Mouse (Mus musculus): ENCODE results near the gene Ptrh1. TPM values are rescaled to one million over a fixed set of nuclear protein-coding genes. Genes with fewer than 3 reads are reported as not detected.

Gene Ptrh1
- polyA plus RNA-seq, 1 experiment from 2014 or later: 9.0 TPM

- no peaks in the 10 kb centered on the region for H3K79me2 ChIP-seq (ENCODE audit: inconsistent target)
- no peak overlapping the region for H3K4me3 ChIP-seq (ENCODE audit: inconsistent target)
- over 99% methylated on average over 13 of the region's 13 CpGs for WGBS (ENCODE audit: missing documents)
- H3K36me3 ChIP-seq (ENCODE audit: inconsistent target): peaks cover 48% of the 10 kb centered on the region
- H3K27ac ChIP-seq: no peak overlapping the region
Measured at GRCm38 (mm10) chr2:32795748-32796418, 20.3 kb downstream of the Ptrh1 start.

DNA sequence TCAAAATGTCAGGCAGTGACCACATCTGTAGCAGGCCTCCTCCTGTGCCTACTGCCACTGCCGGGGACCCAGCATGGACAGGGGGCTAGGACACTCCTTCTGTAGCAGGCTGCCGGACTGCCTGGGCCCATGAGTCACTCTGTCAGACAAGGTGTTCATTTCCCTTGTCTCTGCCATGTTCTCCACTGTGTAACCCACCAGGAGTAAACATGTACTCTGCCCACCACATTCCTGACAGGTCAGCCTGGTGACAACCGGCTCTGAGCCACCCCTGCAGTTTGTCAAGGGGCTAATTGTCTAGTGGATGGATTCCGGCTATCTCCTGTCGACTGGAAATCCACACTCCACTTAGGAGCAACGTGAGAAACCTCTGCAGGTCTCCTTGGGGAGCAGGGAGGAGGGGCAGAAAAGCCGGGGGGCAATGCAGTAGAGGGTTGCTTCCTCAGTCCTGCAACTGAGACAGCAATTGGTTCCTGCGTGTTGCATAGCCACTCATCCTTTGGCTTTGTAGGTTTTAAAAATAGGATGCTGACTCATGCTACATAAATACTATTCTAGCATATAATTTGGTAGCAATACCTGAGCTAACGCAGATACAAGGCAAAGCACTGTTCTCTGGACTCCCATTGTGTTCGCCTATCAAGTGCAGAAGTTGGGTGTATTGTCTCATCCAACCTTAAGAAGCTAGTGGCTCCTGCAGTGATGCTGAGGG, 22.8 kb downstream of the Ptrh1 start:
- no peaks in the 10 kb centered on the region for H3K79me2 ChIP-seq (ENCODE audit: inconsistent target)
- peaks cover 49% of the 10 kb centered on the region for H3K36me3 ChIP-seq (ENCODE audit: inconsistent target)
- no peak overlapping the region for H3K4me3 ChIP-seq (ENCODE audit: inconsistent target)
- no peak overlapping the region for H3K27ac ChIP-seq
- WGBS (ENCODE audit: missing documents): 76% methylated on average over 10 of the region's 10 CpGs

- H3K27ac ChIP-seq: no peak overlapping the region
- WGBS (ENCODE audit: missing documents): 91% methylated on average over 14 of the region's 14 CpGs
- peaks cover 23% of the 10 kb centered on the region; the same call in 1 of the 2 replicates for H3K36me3 ChIP-seq (ENCODE audit: inconsistent target)
Measured at GRCm38 (mm10) chr2:32808816-32809566, 33.4 kb downstream of the Ptrh1 start.

DNA sequence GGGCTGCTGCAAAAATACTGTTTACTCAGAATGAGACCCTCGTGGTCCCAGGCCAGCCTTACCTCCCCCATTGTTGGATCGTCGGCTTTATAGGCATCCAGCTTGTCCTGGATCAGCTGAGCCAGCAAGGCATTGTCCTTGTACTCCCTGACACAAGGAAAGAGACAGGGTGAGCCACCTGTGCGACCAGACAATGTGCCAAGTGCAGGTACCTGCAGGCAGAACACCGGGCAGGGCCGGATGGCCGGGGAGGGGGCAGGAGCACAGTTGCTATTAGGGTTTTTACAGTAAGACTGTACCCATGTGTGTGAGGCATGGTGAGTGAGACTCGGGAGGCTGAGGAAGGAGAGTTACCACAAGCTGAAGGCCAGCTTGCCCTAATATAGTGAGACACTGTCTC, 36.4 kb downstream of the Ptrh1 start:
- Histone ChIP-seq H3K4me3 (ENCODE audit: inconsistent target) (no peak overlapping the region), H3K36me3 (ENCODE audit: inconsistent target) (peaks cover 25% of the 10 kb centered on the region; the same call in 1 of the 2 replicates), H3K27ac (no peak overlapping the region), H3K79me2 (ENCODE audit: inconsistent target) (no peaks in the 10 kb centered on the region)
- 94% methylated on average over 8 of the region's 8 CpGs for WGBS (ENCODE audit: missing documents)

More at GRCm38 (mm10) chr2:32808816-32809566, 33.4 kb downstream of the Ptrh1 start:
- H3K79me2 ChIP-seq (ENCODE audit: inconsistent target): no peaks in the 10 kb centered on the region
- H3K4me3 ChIP-seq (ENCODE audit: inconsistent target): no peak overlapping the region

DNA sequence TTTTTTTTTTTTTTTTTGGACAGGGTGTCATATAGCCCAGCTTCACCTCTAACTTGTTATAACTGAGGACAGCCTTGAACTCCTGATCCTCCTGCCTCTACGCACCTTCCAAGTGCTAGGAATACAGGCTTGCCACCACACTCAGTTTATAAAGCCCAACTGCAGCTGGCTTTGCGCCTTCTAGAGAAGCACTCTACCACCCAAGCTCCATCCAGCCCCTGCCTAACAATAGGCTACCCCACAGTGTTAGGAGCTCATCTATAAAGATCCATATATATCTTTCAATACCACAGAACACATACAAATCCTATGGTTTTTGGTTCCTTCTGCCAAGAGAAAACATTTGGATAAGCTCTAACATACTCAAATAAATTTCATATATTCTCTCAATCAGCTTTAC, 40.9 kb downstream of the Ptrh1 start:
- no peak overlapping the region for H3K27ac ChIP-seq
- H3K36me3 ChIP-seq (ENCODE audit: inconsistent target): peaks cover 32% of the 10 kb centered on the region
- H3K4me3 ChIP-seq (ENCODE audit: inconsistent target): no peak overlapping the region
- H3K79me2 ChIP-seq (ENCODE audit: inconsistent target): no peaks in the 10 kb centered on the region
- WGBS (ENCODE audit: missing documents): 93% methylated on average over 2 of the region's 2 CpGs

GRCm38 (mm10) chr2:32816946-32817581, 41.5 kb downstream of the Ptrh1 start:
- Histone ChIP-seq H3K27ac (no peak overlapping the region), H3K4me3 (ENCODE audit: inconsistent target) (no peak overlapping the region), H3K36me3 (ENCODE audit: inconsistent target) (peaks cover 26% of the 10 kb centered on the region), H3K79me2 (ENCODE audit: inconsistent target) (no peaks in the 10 kb centered on the region)
- 93% methylated on average over 17 of the region's 17 CpGs for WGBS (ENCODE audit: missing documents)

GRCm38 (mm10) chr2:32817589-32817988, 42.0 kb downstream of the Ptrh1 start:
- peaks cover 26% of the 10 kb centered on the region for H3K36me3 ChIP-seq (ENCODE audit: inconsistent target)
- H3K79me2 ChIP-seq (ENCODE audit: inconsistent target): no peaks in the 10 kb centered on the region
- H3K4me3 ChIP-seq (ENCODE audit: inconsistent target): no peak overlapping the region
- H3K27ac ChIP-seq: no peak overlapping the region
- WGBS (ENCODE audit: missing documents): 93% methylated on average over 7 of the region's 7 CpGs

- no peak overlapping the region for H3K4me3 ChIP-seq (ENCODE audit: inconsistent target)
- H3K36me3 ChIP-seq (ENCODE audit: inconsistent target): peaks cover 26% of the 10 kb centered on the region
- 98% methylated on average over 5 of the region's 5 CpGs for WGBS (ENCODE audit: missing documents)
- no peaks in the 10 kb centered on the region for H3K79me2 ChIP-seq (ENCODE audit: inconsistent target)
- no peak overlapping the region for H3K27ac ChIP-seq
Measured at GRCm38 (mm10) chr2:32818208-32818607, 42.6 kb downstream of the Ptrh1 start.

- H3K79me2 ChIP-seq (ENCODE audit: inconsistent target): no peaks in the 10 kb centered on the region
- peaks cover 15% of the 10 kb centered on the region for H3K36me3 ChIP-seq (ENCODE audit: inconsistent target)
- whole genome bisulfite sequencing (ENCODE audit: missing documents): 71% methylated on average over 11 of the region's 11 CpGs
- H3K4me3 ChIP-seq (ENCODE audit: inconsistent target): no peak overlapping the region
- H3K27ac ChIP-seq: no peak overlapping the region
Measured at GRCm38 (mm10) chr2:32821041-32821802, 45.6 kb downstream of the Ptrh1 start.

DNA sequence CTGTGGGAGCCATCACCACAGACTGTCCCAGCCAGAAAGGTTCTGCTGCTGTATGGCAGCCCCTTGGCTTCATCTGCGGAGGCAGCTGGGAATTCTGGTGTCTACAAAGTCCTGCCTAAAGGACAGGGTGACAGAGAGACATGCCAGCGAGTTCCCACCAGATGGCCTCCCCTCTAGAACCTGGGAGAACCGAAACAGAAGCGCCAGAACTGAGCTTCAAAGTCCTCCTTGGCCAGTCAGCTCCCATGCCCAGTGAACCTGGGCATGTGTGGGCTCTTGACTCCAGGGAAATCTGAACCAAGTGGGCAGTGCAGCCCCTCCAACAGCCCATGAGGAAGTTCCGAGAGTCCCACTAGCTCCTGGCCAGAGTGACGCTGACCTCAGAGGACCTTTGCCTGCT, 47.1 kb downstream of the Ptrh1 start:
- Histone ChIP-seq H3K4me3 (ENCODE audit: inconsistent target) (no peak overlapping the region), H3K79me2 (ENCODE audit: inconsistent target) (no peaks in the 10 kb centered on the region), H3K27ac (no peak overlapping the region), H3K36me3 (ENCODE audit: inconsistent target) (peaks cover 7% of the 10 kb centered on the region)
- WGBS (ENCODE audit: missing documents): 93% methylated on average over 6 of the region's 6 CpGs

- 94% methylated on average over 10 of the region's 11 CpGs for WGBS (ENCODE audit: missing documents)
- Histone ChIP-seq H3K27ac (no peak overlapping the region), H3K36me3 (ENCODE audit: inconsistent target) (peaks cover 2% of the 10 kb centered on the region; the same call in 1 of the 2 replicates), H3K4me3 (ENCODE audit: inconsistent target) (no peak overlapping the region), H3K79me2 (ENCODE audit: inconsistent target) (no peaks in the 10 kb centered on the region)
Measured at GRCm38 (mm10) chr2:32823153-32823552, 47.6 kb downstream of the Ptrh1 start.

- H3K4me3 ChIP-seq (ENCODE audit: inconsistent target): no peak overlapping the region
- H3K36me3 ChIP-seq (ENCODE audit: inconsistent target): no peaks in the 10 kb centered on the region
- 90% methylated on average over 7 of the region's 8 CpGs for WGBS (ENCODE audit: missing documents)
- no peaks in the 10 kb centered on the region for H3K79me2 ChIP-seq (ENCODE audit: inconsistent target)
- H3K27ac ChIP-seq: no peak overlapping the region
Measured at GRCm38 (mm10) chr2:32823579-32824154, 48.1 kb downstream of the Ptrh1 start.

- H3K4me3 ChIP-seq (ENCODE audit: inconsistent target): no peak overlapping the region
- H3K79me2 ChIP-seq (ENCODE audit: inconsistent target): no peaks in the 10 kb centered on the region
- H3K36me3 ChIP-seq (ENCODE audit: inconsistent target): no peaks in the 10 kb centered on the region
- H3K27ac ChIP-seq: no peak overlapping the region
- 95% methylated on average over 8 of the region's 8 CpGs for WGBS (ENCODE audit: missing documents)
Measured at GRCm38 (mm10) chr2:32824181-32824580, 48.6 kb downstream of the Ptrh1 start.

- H3K36me3 ChIP-seq (ENCODE audit: inconsistent target): no peaks in the 10 kb centered on the region
- H3K4me3 ChIP-seq (ENCODE audit: inconsistent target): no peak overlapping the region
- no peaks in the 10 kb centered on the region for H3K79me2 ChIP-seq (ENCODE audit: inconsistent target)
- WGBS (ENCODE audit: missing documents): no CpG with 5 or more reads among the region's 1 CpGs
- H3K27ac ChIP-seq: no peak overlapping the region
Measured at GRCm38 (mm10) chr2:32824778-32825177, 49.2 kb downstream of the Ptrh1 start.

Data from macrophage (primary cell).